Mouse (Mus musculus) olfactory bulb, adult 2 months (tissue): ENCODE data around the gene Vps25. TPM values are rescaled to one million over a fixed set of nuclear protein-coding genes. Genes with fewer than 3 reads are reported as not detected.
A peak's percentile ranks its signal among the peaks of the same experiment; 100 is the strongest.

Experiments
- H3K27ac ChIP-seq: fragments of 200-500 bp; 2 replicates; pipeline ENCODE4 v1.5.1; 2012; ENCODE audit warnings: low read depth, low read length; ENCODE audit not compliant: insufficient read depth
- H3K4me1 ChIP-seq: fragments of 200-500 bp; 2 replicates; pipeline ENCODE4 v1.6.1; 2012; ENCODE audit warnings: low read length; ENCODE audit not compliant: control insufficient read depth, insufficient read depth
- H3K4me3 ChIP-seq: fragments of 200-500 bp; 2 replicates; pipeline ENCODE4 v1.5.1; 2012; ENCODE audit warnings: mild to moderate bottlenecking, low read depth, low read length, moderate library complexity; ENCODE audit not compliant: insufficient read depth
- CTCF ChIP-seq: fragments of 200-500 bp; IDR thresholded peaks from 2 replicates; pipeline ENCODE4 v1.5.1; 2012; ENCODE audit warnings: low read depth, mild to moderate bottlenecking, low read length, moderate library complexity; ENCODE audit not compliant: insufficient read depth
- POLR2A ChIP-seq: fragments of 200-500 bp; IDR thresholded peaks from 2 replicates; pipeline ENCODE4 v1.6.1; 2012; ENCODE audit warnings: mild to moderate bottlenecking, low read depth, low read length, moderate library complexity; ENCODE audit not compliant: insufficient read depth
- WGBS: fragments of 180-500 bp; shearing (Covaris S2); methylation state at CpG from one replicate; pipeline ENCODE4 v1.1.7; 2018; 5-methylcytosine and 5-hydroxymethylcytosine counted together
- polyA plus RNA-seq: library from polyadenylated mRNA; stranded (reverse); fragments of >200 nt; gene quantifications from 2 replicates; pipeline ENCODE4 v1.2.4, GENCODE M21; 2012; ENCODE audit warnings: low replicate concordance; ENCODE audit not compliant: missing spikeins, insufficient read depth, insufficient read length

Vps25 gene
- polyA plus RNA-seq, 1 experiment, result not detected

DNA sequence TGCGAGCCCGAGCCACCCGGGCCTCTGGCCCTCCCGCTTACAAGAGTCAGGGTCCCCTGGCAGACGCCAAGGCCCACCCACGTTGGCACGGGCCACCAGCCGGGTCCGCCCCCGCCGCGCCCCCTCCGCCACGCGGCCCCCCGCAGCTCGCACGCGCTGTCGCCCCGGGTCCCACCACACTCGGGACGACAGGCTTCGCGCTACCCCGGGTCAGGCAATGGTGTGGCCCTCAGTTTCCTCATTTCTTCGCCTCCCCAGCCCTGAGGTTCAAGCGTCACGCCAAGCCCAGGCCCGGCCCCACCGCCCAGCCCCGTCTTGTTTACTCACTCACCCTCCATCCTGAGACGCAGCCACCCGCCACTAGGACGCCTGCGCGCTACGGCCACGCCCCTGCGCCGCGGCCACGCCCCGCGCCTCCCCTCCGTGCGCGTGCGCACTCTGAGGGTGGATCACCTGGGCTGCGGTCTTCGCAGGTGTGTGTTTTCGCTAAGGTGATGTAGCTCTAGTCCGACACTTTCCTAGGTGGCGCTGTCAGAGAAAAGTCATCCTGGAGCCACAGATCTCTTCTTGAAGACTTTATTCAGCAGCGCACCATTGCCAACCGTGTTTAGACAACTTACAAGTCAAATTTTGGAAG, 27.3 kb upstream of the Vps25 start, which contains the start of gene Ezh1:
Ezh1 (minus strand) TSS at position 399 of the 637 bp plus-strand sequence.
- peak; percentile 51; the same call in 1 of the 2 replicates for TF ChIP-seq POLR2A
- no peak for TF ChIP-seq CTCF
- WGBS, result under 1% methylated on average over 55 of the region's 56 CpGs
- H3K27ac ChIP-seq, result no peak within 1 kb of the TSS

DNA sequence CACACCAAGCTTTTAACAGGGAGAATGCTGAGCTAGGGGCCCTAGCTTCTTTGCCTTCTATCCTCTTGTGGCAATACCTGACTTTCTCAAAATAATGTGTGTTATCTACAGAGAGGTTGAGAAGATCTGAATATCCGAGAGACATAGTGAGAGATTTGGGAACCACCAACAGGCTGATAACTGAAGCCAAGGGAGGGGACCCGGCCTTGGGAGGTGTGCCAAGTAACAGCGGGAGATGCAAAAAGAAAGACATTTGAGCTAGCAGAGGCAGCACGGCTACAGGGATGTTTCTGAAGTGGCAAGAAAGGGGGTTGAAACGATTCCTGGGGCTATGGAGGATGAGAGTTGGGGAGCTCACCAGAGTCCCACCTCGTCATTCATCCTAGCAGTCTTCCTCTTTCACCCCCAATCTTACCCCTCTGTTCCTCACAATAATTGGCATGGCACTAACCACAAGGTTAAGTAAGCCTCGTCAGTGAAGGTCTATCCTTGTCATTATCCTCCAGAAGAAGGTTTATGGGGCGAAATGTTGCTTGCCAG, 24.1 kb upstream of the Vps25 start:
- TF ChIP-seq POLR2A (no peak), CTCF (no peak)
- H3K27ac ChIP-seq, result peak overlapping the region; percentile 96
- no peak overlapping the region for H3K4me3 ChIP-seq
- peaks cover 30% of the 10 kb centered on the region for H3K4me1 ChIP-seq
- WGBS, result 25% methylated on average over 8 of the region's 8 CpGs

More for the DNA sequence above, 27.3 kb upstream of the Vps25 start, which contains the start of gene Ezh1:
- H3K4me3 ChIP-seq, result peak within 1 kb of the TSS; percentile 78
- peaks cover 20% of the 10 kb centered on the region for H3K4me1 ChIP-seq

- Histone ChIP-seq H3K4me1 (peaks cover 30% of the 10 kb centered on the region), H3K4me3 (no peak overlapping the region), H3K27ac (peak overlapping the region; percentile 96)
- no peak for TF ChIP-seq POLR2A
- TF ChIP-seq CTCF, result no peak
- WGBS, result 8% methylated on average over 2 of the region's 2 CpGs
Observed at GRCm38 (mm10) chr11:101230061-101230511, 23.4 kb upstream of the Vps25 start.

DNA sequence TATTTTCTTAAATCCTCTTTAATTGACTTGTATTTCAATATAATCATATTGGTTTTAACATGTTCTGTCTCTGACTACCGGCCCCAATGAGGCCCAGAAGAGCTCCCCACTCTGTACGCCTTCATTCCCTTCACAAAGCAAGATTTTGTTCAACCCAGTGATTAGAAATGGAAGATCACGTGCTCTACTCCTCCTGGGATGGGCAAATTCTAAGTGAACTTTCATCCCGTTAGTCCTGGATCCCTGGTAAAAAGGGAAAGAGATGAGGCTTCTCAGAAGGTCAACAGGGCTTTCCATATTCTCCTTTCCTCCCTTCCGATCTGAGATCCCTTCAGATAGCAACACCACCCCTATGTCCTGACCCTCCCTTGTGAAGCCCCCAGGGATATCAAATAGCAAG, 23.0 kb upstream of the Vps25 start:
- H3K4me3 ChIP-seq, result no peak overlapping the region
- peak overlapping the region; percentile 96 for H3K27ac ChIP-seq
- TF ChIP-seq POLR2A (no peak), CTCF (no peak)
- H3K4me1 ChIP-seq, result peaks cover 30% of the 10 kb centered on the region
- 13% methylated on average over 5 of the region's 5 CpGs for WGBS

DNA sequence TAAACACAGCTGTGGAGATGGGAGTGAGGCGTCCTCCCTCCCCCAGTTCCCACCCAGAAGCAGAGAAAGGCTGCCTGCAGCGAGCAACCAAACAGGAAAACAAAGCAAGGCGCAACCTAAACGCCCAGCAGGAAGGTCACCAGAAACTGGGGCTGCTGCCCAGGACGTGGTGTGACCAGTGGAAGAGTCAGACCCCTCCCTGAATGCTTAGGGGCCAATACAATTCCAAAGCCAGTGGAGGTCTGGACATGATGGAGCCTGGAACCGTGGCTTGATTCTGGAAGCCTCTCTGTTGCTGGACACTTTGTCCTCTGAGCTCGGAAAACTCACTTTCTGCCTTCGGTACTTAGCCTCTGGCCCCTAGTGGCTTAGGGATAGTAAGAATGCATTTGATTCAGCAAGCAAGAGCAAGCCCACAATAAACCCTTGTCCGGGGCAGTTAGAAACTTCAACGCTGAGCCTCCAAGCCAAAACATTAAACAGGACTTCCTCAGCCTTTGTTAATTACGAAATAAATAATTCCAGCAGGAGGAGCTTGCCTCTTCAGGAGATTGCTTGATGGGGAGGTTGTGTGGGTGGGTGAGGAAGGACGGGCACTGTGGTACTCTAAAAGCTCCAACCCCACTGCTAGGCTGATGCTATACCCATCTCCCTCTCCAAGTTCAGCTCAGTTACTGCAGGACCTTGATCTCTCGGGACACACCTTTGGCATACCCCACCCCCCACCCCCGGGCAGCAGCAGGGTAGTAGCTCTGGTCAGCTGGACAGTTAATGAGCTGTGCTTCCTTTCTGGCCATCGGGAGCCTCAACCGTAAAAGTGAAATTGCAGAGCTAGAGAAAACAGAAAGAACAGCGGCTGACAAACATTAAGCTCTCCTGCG, 22.3 kb upstream of the Vps25 start:
- H3K27ac ChIP-seq, result peak overlapping the region; percentile 96
- H3K4me3 ChIP-seq, result no peak overlapping the region
- WGBS, result 9% methylated on average over 18 of the region's 18 CpGs
- no peak for TF ChIP-seq CTCF
- TF ChIP-seq POLR2A, result 0 out of 2 replicates have a peak, but pooled peaks have one; percentile 12
- H3K4me1 ChIP-seq, result peaks cover 30% of the 10 kb centered on the region

DNA sequence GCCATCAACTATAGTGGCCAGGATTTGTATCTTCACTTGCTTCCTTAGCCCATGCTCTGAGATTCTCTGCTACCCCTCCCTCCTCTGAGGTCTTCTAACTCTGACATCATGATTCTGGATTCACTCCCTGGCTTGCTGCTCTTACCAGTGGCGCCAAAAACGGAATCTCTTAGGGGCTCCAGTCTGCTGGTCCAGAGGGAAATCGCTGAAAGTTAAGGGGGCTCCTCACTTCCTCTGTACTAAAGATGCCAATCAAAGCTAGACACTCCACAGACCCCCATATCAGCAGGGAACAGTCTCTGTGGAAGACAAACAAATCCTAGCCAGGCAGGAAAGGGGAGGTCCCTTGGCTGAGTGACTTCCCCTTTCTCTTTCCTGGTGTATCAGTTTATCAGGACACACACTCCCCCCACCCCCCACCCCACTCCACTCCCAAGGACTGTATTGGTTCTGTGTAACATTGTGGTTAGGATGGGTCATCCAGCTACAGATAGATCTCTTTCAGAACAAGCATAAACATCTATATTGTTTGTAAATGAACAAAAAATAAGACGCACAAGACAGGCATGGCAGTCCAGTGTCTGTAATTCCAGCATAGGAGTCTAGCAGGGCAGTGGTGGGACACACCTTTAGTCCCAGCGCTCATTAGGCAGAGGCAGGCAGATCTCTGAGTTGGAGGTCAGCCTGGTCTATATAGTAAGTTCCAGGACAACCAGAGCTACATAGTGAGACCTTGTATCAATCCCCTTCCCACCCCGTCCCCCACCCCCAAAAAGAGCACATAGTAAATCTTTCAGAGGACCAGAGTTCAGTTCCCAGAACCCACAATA, 21.3 kb upstream of the Vps25 start:
- H3K4me1 ChIP-seq, result peaks cover 28% of the 10 kb centered on the region
- TF ChIP-seq CTCF (no peak), POLR2A (no peak)
- no peak overlapping the region for H3K4me3 ChIP-seq
- WGBS, result 51% methylated on average over 6 of the region's 6 CpGs
- H3K27ac ChIP-seq, result peak overlapping the region; percentile 96

DNA sequence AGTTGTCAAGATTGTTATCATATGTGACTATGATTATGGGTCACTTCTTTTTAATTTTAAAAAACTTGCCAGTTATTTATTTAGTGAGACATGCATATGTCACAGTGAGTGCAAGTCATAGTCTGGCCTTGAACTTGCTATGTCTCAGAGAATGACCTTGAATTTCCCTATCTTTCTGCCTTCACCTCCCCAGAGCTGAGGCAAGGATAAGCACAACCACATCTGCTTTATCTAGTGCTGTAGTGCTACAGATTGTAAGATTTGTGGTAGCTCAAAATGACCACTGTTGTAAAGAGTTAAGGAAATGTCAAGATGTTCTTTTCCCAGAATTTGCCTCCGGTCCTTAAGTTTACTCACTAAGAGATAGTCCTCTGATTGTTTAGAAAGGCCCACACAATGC, 20.3 kb upstream of the Vps25 start:
- TF ChIP-seq POLR2A (no peak), CTCF (no peak)
- no peak overlapping the region for H3K4me3 ChIP-seq
- WGBS, result 90% methylated on average over 1 of the region's 1 CpGs
- H3K27ac ChIP-seq, result no peak overlapping the region
- peaks cover 32% of the 10 kb centered on the region for H3K4me1 ChIP-seq

DNA sequence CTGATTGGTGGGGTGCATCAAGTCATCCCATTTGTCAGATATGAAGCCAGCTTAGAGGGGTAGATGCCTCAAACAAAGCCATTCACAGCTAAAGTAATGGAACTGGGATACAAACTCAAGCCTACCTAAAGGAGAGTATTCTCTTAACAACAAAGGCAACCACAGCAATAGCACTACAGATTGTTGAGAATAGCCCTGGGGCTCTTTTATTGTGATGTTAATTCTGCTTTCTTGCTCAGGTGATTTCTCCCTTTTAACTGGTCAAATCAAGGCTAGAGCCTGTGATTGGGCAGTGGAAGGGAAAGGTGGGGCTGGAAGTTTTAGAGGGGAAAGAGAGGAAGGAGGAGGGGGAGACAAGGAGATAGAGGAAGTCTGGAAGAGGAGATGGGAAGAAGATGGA, 19.4 kb upstream of the Vps25 start:
- no peak overlapping the region for H3K4me3 ChIP-seq
- no peak overlapping the region for H3K27ac ChIP-seq
- peaks cover 33% of the 10 kb centered on the region for H3K4me1 ChIP-seq
- TF ChIP-seq POLR2A, result no peak
- TF ChIP-seq CTCF, result no peak
